Comparison of ENCODE assay signal across 24 mouse cellular contexts in the genomic region with DNA sequence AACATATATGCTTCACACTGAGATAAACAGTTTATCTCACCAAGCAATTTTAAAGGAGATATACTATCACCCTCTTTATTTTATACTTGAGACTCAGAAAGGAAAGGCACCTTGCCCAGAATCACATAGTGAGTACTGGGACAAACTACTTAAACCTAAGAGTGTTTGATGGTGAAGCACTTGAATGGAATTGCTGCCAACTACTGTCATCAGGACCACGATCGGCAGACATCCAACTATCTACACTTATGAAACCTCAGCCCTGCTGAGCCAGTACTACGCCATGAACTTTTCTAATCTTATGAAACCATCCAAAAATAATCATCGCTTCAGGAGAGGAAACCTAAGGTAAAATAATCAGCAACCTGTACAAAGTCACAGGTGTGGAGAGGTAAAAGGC.
A peak's percentile ranks its signal among the peaks of the same experiment; 100 is the strongest.
DNase-seq lines count a peak whose midpoint lies in the region; ATAC-seq lines count a peak whose summit lies in the region.
"Had no signal": no experiment of that assay in that cellular context is flagged by ENCODE, and none has a peak within 500 bp of the region (broad histone marks: within the 10 kb centered on the region; RNA-seq: fewer than 3 reads in every experiment).

No protein-coding gene starts in this region.

- H3K27me3 ChIP-seq in heart, embryonic 12.5 days (replicated peaks): no peaks in the 10 kb centered on the region
- H3K27me3 ChIP-seq: embryonic facial prominence, embryonic 13.5 days; forebrain, embryonic 12.5 days; forebrain, embryonic 15.5 days; hindbrain, embryonic 12.5 days; hindbrain, embryonic 15.5 days had no signal

- H3K9me3 ChIP-seq in heart, embryonic 12.5 days (replicated peaks): no peaks in the 10 kb centered on the region
- H3K9me3 ChIP-seq: embryonic facial prominence, embryonic 10.5 days; embryonic facial prominence, embryonic 13.5 days; forebrain, embryonic 12.5 days; forebrain, embryonic 15.5 days; heart, embryonic 10.5 days; hindbrain, embryonic 12.5 days; hindbrain, embryonic 15.5 days had no signal

- 0 out of 2 replicates have a peak, but pooled peaks cover 3% of the 10 kb centered on the region for H3K4me1 ChIP-seq in heart, embryonic 12.5 days (replicated peaks)
- H3K4me1 ChIP-seq: forebrain, embryonic 12.5 days; forebrain, embryonic 15.5 days; hindbrain, embryonic 12.5 days; hindbrain, embryonic 15.5 days had no signal

- H3K4me3 ChIP-seq in heart, embryonic 12.5 days: no peak overlapping the region
- H3K4me3 ChIP-seq: embryonic facial prominence, embryonic 10.5 days; embryonic facial prominence, embryonic 13.5 days; erythroblast, embryonic 14.5 days; forebrain, embryonic 12.5 days; forebrain, embryonic 15.5 days; heart, adult 2 months; heart, embryonic 10.5 days; hindbrain, embryonic 12.5 days; hindbrain, embryonic 15.5 days had no signal

- ATAC-seq in heart, embryonic 12.5 days (ENCODE audit: insufficient number of reproducible peaks, low FRiP score): no peak
- ATAC-seq: activated CD4-positive, CD25-positive, alpha-beta regulatory T cell, adult 4 months; forebrain, embryonic 15.5 days had no signal

- no peak overlapping the region for H3K9ac ChIP-seq in heart, embryonic 12.5 days
- H3K9ac ChIP-seq: embryonic facial prominence, embryonic 13.5 days; forebrain, embryonic 12.5 days; forebrain, embryonic 15.5 days; hindbrain, embryonic 12.5 days; hindbrain, embryonic 15.5 days had no signal

- no peaks in the 10 kb centered on the region for H3K36me3 ChIP-seq in heart, embryonic 12.5 days
- H3K36me3 ChIP-seq: embryonic facial prominence, embryonic 10.5 days; embryonic facial prominence, embryonic 13.5 days; forebrain, embryonic 12.5 days; forebrain, embryonic 15.5 days; heart, embryonic 10.5 days; hindbrain, embryonic 12.5 days; hindbrain, embryonic 15.5 days had no signal

- DNase-seq in heart, adult 11 months: peak; percentile 70
- peak; percentile 26 for DNase-seq in lung, postnatal 10 days
- peak; percentile 66 for DNase-seq in lung, postnatal 36 days
- no peak for DNase-seq in adrenal gland, adult (ENCODE audit: inconsistent age in 2 of 2, low spot score in 1 of 2)
- no peak for DNase-seq in adrenal gland, adult 2 months
- DNase-seq: adrenal gland, adult 8-10 months; adrenal gland, postnatal 25 days; cerebellum, adult 11-12 months; cerebellum, adult 8-10 months; cerebellum, postnatal 10 days; cerebellum, postnatal 36 days; embryo, embryonic 11 days; gastrocnemius, postnatal 25 days; heart, adult 2 months had no signal

- H3K4me2 ChIP-seq in heart, embryonic 12.5 days: no peak overlapping the region
- H3K4me2 ChIP-seq: embryonic facial prominence, embryonic 13.5 days; forebrain, embryonic 12.5 days; forebrain, embryonic 15.5 days; hindbrain, embryonic 12.5 days; hindbrain, embryonic 15.5 days had no signal

- WGBS in heart, embryonic 12.5 days: 71% methylated on average over 4 of the region's 4 CpGs

- H3K27ac ChIP-seq in heart, embryonic 12.5 days (ENCODE audit: poor library complexity, severe bottlenecking): no peak overlapping the region
- H3K27ac ChIP-seq: embryonic facial prominence, embryonic 10.5 days; embryonic facial prominence, embryonic 13.5 days; forebrain, embryonic 12.5 days; forebrain, embryonic 15.5 days; heart, adult 2 months; heart, embryonic 10.5 days; hindbrain, embryonic 12.5 days; hindbrain, embryonic 15.5 days had no signal

Comparison
In these comparisons a context has a peak if more than half of its experiments do, and no peak if none do; other contexts are left out.
1. DNase-seq: peak in heart, adult 11 months (single experiment), lung, postnatal 10 days (single experiment) and lung, postnatal 36 days (single experiment); none in adrenal gland, adult (0 of 2) and adrenal gland, adult 2 months (single experiment).